40 mouse cellular contexts compared by ENCODE assay signal in genomic region chr17:20071656-20072396, GRCm38 (mm10). TPM values are rescaled to one million over a fixed set of nuclear protein-coding genes. Genes with fewer than 3 reads are reported as not detected.
"Had no signal": no experiment of that assay in that cellular context is flagged by ENCODE, and none has a peak within 500 bp of the region (broad histone marks: within the 10 kb centered on the region; RNA-seq: fewer than 3 reads in every experiment).

No protein-coding gene starts in this region.

- H3K9me3 ChIP-seq: limb, embryonic 10.5 days had no signal

- H3K27ac ChIP-seq: heart, embryonic 10.5 days; hindbrain, embryonic 10.5 days; hindbrain, embryonic 12.5 days; hindbrain, embryonic 14.5 days; limb, embryonic 10.5 days; limb, embryonic 12.5 days; liver, embryonic 14.5 days had no signal

- DNase-seq: gastrocnemius, postnatal 14 days; gastrocnemius, postnatal 36 days; heart, postnatal 10 days; heart, postnatal 4 days; kidney, adult 18-20 months; kidney, adult 8-10 months; kidney, postnatal 10 days; kidney, postnatal 25 days; kidney, postnatal 4 days; layer of hippocampus, adult 9-11 months; layer of hippocampus, postnatal 36 days; liver had no signal

- H3K4me2 ChIP-seq: heart, embryonic 12.5 days; hindbrain, embryonic 12.5 days; hindbrain, embryonic 14.5 days; limb, embryonic 12.5 days; liver, embryonic 11.5 days had no signal

- H3K27me3 ChIP-seq: heart, embryonic 12.5 days; hindbrain, embryonic 12.5 days; limb, embryonic 12.5 days had no signal

- H3K4me1 ChIP-seq: heart, embryonic 10.5 days; heart, embryonic 12.5 days; hindbrain, embryonic 10.5 days; hindbrain, embryonic 12.5 days; limb, embryonic 10.5 days; limb, embryonic 12.5 days had no signal

- H3K9ac ChIP-seq: heart, embryonic 12.5 days; hindbrain, embryonic 12.5 days; hindbrain, embryonic 14.5 days; limb, embryonic 12.5 days; liver, embryonic 14.5 days had no signal

- H3K4me3 ChIP-seq: heart, embryonic 10.5 days; heart, embryonic 12.5 days; hindbrain, embryonic 10.5 days; hindbrain, embryonic 12.5 days; limb, embryonic 10.5 days; limb, embryonic 12.5 days had no signal

- ATAC-seq: hindbrain, embryonic 16.5 days; inflammation-experienced regulatory T-cells, adult 6 months had no signal

- H3K36me3 ChIP-seq: heart, embryonic 10.5 days; heart, embryonic 12.5 days; hindbrain, embryonic 10.5 days; hindbrain, embryonic 12.5 days; limb, embryonic 10.5 days; limb, embryonic 12.5 days had no signal

RNA-seq across cellular contexts. Expression of gene Vmn2r104, which starts 23.7 kb away (rescaled TPM):
- total RNA-seq: gastrocnemius, adult 18-20 months; gastrocnemius, adult 8-10 months; gastrocnemius, postnatal 14 days; gastrocnemius, postnatal 36 days; heart, adult 8-10 months; heart, postnatal 10 days; heart, postnatal 25 days; heart, postnatal 4 days; layer of hippocampus, adult 18-20 months; layer of hippocampus, adult 8-10 months; layer of hippocampus, postnatal 14 days; layer of hippocampus, postnatal 36 days; left cerebral cortex, adult 18-20 months; left cerebral cortex, postnatal 14 days; left cerebral cortex, postnatal 36 days had no signal
- polyA plus RNA-seq: gonadal fat pad, adult 2 months; heart, embryonic 10.5 days; heart, embryonic 12.5 days; heart, embryonic 14.5 days; heart, embryonic 16.5 days; hindbrain, embryonic 10.5 days; hindbrain, embryonic 12.5 days; hindbrain, embryonic 14.5 days; hindbrain, embryonic 16.5 days; inflammation-experienced regulatory T-cells, adult 6 months; kidney, embryonic 14.5 days; kidney, embryonic 16.5 days; limb, embryonic 10.5 days; limb, embryonic 12.5 days; limb, embryonic 14.5 days; liver, embryonic 11.5 days; liver, embryonic 14.5 days; liver, embryonic 16.5 days had no signal

RNA-seq across cellular contexts. Expression of gene Fpr-rs7, which starts 42.2 kb away (rescaled TPM):
- total RNA-seq: gastrocnemius, adult 18-20 months; gastrocnemius, adult 8-10 months; gastrocnemius, postnatal 14 days; gastrocnemius, postnatal 36 days; heart, adult 8-10 months; heart, postnatal 10 days; heart, postnatal 25 days; heart, postnatal 4 days; layer of hippocampus, adult 18-20 months; layer of hippocampus, adult 8-10 months; layer of hippocampus, postnatal 14 days; layer of hippocampus, postnatal 36 days; left cerebral cortex, adult 18-20 months; left cerebral cortex, postnatal 14 days; left cerebral cortex, postnatal 36 days had no signal
- polyA plus RNA-seq: gonadal fat pad, adult 2 months; heart, embryonic 10.5 days; heart, embryonic 12.5 days; heart, embryonic 14.5 days; heart, embryonic 16.5 days; hindbrain, embryonic 10.5 days; hindbrain, embryonic 12.5 days; hindbrain, embryonic 14.5 days; hindbrain, embryonic 16.5 days; inflammation-experienced regulatory T-cells, adult 6 months; kidney, embryonic 14.5 days; kidney, embryonic 16.5 days; limb, embryonic 10.5 days; limb, embryonic 12.5 days; limb, embryonic 14.5 days; liver, embryonic 11.5 days; liver, embryonic 14.5 days; liver, embryonic 16.5 days had no signal
